ENCODE assay signal across 8 mouse cellular contexts in the genomic region with DNA sequence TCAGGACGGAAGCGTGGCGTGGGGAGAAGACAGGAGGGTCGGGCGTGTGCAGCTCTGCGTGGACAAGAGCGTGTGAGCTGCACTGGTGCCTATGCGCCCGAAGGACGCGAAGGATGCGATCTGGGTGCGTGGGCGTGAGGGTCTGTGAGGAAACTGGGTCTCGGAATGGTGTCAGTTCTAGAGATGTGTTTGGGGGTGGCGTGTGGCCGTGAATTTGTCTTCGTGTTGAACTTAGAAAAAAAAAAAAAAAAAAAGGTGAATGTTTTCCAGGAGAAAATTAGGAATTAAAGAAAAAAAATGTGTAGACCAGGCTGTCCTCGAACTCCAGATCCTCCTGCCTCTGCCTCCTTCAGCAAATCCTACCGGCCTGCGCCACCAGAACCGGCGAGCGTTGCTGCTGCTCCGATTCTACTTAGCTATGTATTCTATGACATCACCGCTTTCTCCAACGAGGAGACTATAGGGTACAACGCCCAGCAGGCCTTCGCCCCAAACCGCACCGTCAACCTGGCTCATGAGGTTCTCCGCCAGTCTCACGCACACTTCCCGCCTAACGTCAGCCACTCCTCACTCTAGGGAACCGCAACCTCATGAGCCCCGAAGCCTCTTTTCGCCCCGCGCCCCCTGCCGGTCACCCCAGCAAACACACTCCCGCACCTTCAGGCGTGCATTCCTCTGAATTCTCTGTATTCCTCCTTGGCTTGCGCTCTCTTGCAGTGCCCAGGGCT. TPM values are rescaled to one million over a fixed set of nuclear protein-coding genes. Genes with fewer than 3 reads are reported as not detected.
A peak's percentile ranks its signal among the peaks of the same experiment; 100 is the strongest.
DNase-seq lines count a peak whose midpoint lies in the region; ATAC-seq and TF ChIP-seq lines count a peak whose summit lies in the region.
"Not testable (repeated sequence)": the region's sequence is repeated elsewhere in the genome, so short reads cannot be mapped to it uniquely, and the experiment has no call there.

No protein-coding gene starts in this region.

- not testable (repeated sequence) for H3K4me1 ChIP-seq in lung, embryonic 16.5 days (replicated peaks; ENCODE audit: control insufficient read depth, insufficient read depth, low read length)
- H3K4me1 ChIP-seq in thymus, adult 2 months (replicated peaks; ENCODE audit: control insufficient read depth, insufficient read depth, low read length), result peaks cover 16% of the 10 kb centered on the region

- not testable (repeated sequence) for TF ChIP-seq POLR2A in thymus, adult 2 months (IDR thresholded peaks at IDR 0.05; ENCODE audit: control insufficient read depth, extremely low read depth, insufficient read depth, low read length, poor library complexity)

- peak overlapping the region; percentile 86 for H3K27ac ChIP-seq in lung, embryonic 16.5 days (ENCODE audit: low read length)
- peak overlapping the region; percentile 76 for H3K27ac ChIP-seq in thymus, adult 2 months (ENCODE audit: control insufficient read depth, insufficient read depth, low read length)

- H3K4me2 ChIP-seq in lung, embryonic 16.5 days (ENCODE audit: low read depth, low read length), result peak overlapping the region; percentile 52

- H3K27me3 ChIP-seq in lung, embryonic 16.5 days (ENCODE audit: control insufficient read depth, insufficient read depth, low read depth, low read length); thymus, adult 2 months (ENCODE audit: control insufficient read depth, insufficient read depth, low read length): not testable (repeated sequence)

- peak; percentile 47 for DNase-seq in MEL-GATA-1-ER (ENCODE audit: extremely low read depth, low read depth)
- peak; percentile 95 for DNase-seq in cerebellum, adult 8-10 months
- peak; percentile 89 for DNase-seq in forelimb bud, embryonic 11.5 days (ENCODE audit: low read depth, low spot score)
- peak; percentile 86 for DNase-seq in layer of hippocampus, adult 9-11 months
- DNase-seq in ovary, adult 18-20 months (ENCODE audit: low spot score), result peak; percentile 75
- peak; percentile 84 for DNase-seq in thymus, adult 2 months

- H3K36me3 ChIP-seq in lung, embryonic 16.5 days (ENCODE audit: control insufficient read depth, insufficient read depth, low read length); thymus, adult 2 months (ENCODE audit: control insufficient read depth, insufficient read depth, low read length): not testable (repeated sequence)

- not testable (repeated sequence) for H3K9me3 ChIP-seq in lung, embryonic 16.5 days (ENCODE audit: control insufficient read depth, low read length)

- peak; percentile 88; the same call in 1 of the 2 replicates for TF ChIP-seq CTCF in thymus, adult 2 months (IDR thresholded peaks at IDR 0.05; ENCODE audit: borderline replicate concordance, control insufficient read depth, extremely low read depth, insufficient read depth, low read length, poor library complexity)

- peak overlapping the region; percentile 69 for H3K4me3 ChIP-seq in lung, embryonic 16.5 days (ENCODE audit: low read length)
- peak overlapping the region; percentile 78 for H3K4me3 ChIP-seq in thymus, adult 2 months (ENCODE audit: control insufficient read depth, insufficient read depth, low read length)

- peak overlapping the region; percentile 72 for H3K9ac ChIP-seq in lung, embryonic 16.5 days (ENCODE audit: low read length)

- WGBS in lung, embryonic 16.5 days, result under 1% methylated on average over 43 of the region's 44 CpGs
- under 1% methylated on average over 44 of the region's 44 CpGs for WGBS in thymus, adult 2 months

- ATAC-seq in hematopoietic stem cell, adult 5-6 weeks (replicated peaks in 1 of 2; ENCODE audit: insufficient read depth in 1 of 2, low FRiP score in 2 of 2, low TSS enrichment in 1 of 2, low read depth in 1 of 2, poor library complexity in 2 of 2, severe bottlenecking in 2 of 2), result peak; percentile 75
- ATAC-seq in lung, embryonic 16.5 days (ENCODE audit: low read depth), result peak; percentile 77

RNA-seq across cellular contexts. Expression of a gene that starts 28.4 kb away (rescaled TPM):
- 4.6 and 5.6 TPM in 2 replicates for total RNA-seq in hematopoietic stem cell, adult 5-6 weeks (2017)
- 0.25 and 0.33 TPM in 2 replicates for polyA plus RNA-seq in lung, embryonic 16.5 days (2015; fragmentation: Nextera tagmentation; extraction: Ambion mirVana)
- polyA plus RNA-seq in thymus, adult 2 months (2012; rRNA removed), result 0.96 and 2.6 TPM in 2 replicates

RNA-seq across cellular contexts. Expression of a gene that starts 37.7 kb away (rescaled TPM):
- total RNA-seq in hematopoietic stem cell, adult 5-6 weeks (2017), result not detected in 2 replicates
- polyA plus RNA-seq in lung, embryonic 16.5 days (2015; fragmentation: Nextera tagmentation; extraction: Ambion mirVana), result not detected in 2 replicates
- not detected in 2 replicates for polyA plus RNA-seq in thymus, adult 2 months (2012; rRNA removed)

Comparison
In these comparisons a context has a peak if more than half of its experiments do, and no peak if none do; other contexts are left out.
1. Peak in every context shown above with its lines: DNase-seq, ATAC-seq, H3K4me3 ChIP-seq and H3K27ac ChIP-seq.